Mouse (Mus musculus) monocyte, adult 2 months (primary cell): Measurements from ENCODE around the gene C2cd4d.
A peak's percentile ranks its signal among the peaks of the same experiment; 100 is the strongest.

Experiments
- DNase-seq, 2 experiments: peaks; one replicate each; pipeline ENCODE4 v3.0.0; 2022; ENCODE audit warnings: low spot score in 2 of 2, low read depth in 1 of 2

Gene C2cd4d

DNA sequence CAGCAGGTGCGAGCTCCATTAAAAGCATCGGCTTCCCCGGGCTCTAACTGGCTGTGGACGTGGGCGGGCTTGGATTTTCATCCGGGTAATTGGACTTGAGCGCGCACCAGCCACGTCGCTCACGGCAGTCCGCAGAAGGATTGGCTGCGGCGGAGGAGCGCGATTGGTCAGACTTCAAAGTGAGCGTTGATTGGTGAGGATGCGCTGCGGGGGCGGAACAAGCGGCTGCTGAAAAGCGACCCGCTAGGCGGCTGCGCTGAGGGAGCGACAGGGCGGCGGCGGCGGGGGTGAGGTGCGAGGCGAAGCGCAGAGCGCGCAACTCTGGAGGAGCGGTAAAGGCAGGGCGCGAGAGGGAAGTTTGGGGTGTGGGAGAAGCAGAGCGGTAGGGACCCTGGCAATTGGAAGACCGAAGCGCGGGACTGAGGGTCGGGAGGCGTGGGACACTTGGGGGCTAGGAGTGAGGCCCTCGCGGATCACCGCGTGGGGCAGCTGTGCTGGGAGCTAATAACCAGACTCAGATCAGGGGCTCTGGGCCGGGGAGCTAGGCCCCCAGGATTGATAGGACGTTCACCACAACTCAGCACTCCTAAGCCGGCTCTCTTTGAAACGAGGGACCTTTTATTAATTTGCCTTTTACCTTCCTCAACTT is 50.9 kb downstream of the C2cd4d start, which contains the start of gene Tdrkh:
Gene Tdrkh (plus strand): TSS at position 243 of the 649 bp plus-strand sequence.
- peak; percentile 69 to 86 for DNase-seq
